Mouse (Mus musculus) heart, embryonic 11.5 days (tissue): Measurements from ENCODE around the gene Clec16a. TPM values are rescaled to one million over a fixed set of nuclear protein-coding genes. Genes with fewer than 3 reads are reported as not detected.

Experiments
- ATAC-seq: fragments of 200-750 bp; cut with Nextera tagmentation; replicated peaks from 2 replicates; pipeline ENCODE4 v1.8.0; 2017; ENCODE audit warnings: moderate library complexity; ENCODE audit not compliant: insufficient number of reproducible peaks, low FRiP score, low TSS enrichment
- H3K27ac ChIP-seq: fragments of 300-500 bp; sonication (generic); 2 replicates; pipeline ENCODE4 v1.5.1; 2014; ENCODE audit warnings: mild to moderate bottlenecking, low read depth, low read length
- H3K27me3 ChIP-seq: fragments of 300-500 bp; sonication (generic); 2 replicates; pipeline ENCODE4 v1.6.1; 2014; ENCODE audit warnings: mild to moderate bottlenecking, low read length, mixed read lengths; ENCODE audit not compliant: control insufficient read depth, insufficient read depth
- H3K36me3 ChIP-seq: fragments of 300-500 bp; sonication (generic); 2 replicates; pipeline ENCODE4 v1.6.1; 2014; ENCODE audit warnings: mild to moderate bottlenecking, low read length, moderate library complexity, mixed read lengths; ENCODE audit not compliant: control insufficient read depth, insufficient read depth
- H3K4me1 ChIP-seq: fragments of 300-500 bp; sonication (generic); 2 replicates; pipeline ENCODE4 v1.6.1; 2014; ENCODE audit warnings: low read length; ENCODE audit not compliant: control insufficient read depth, insufficient read depth
- H3K4me2 ChIP-seq: fragments of 300-500 bp; sonication (generic); 2 replicates; pipeline ENCODE4 v1.6.1; 2014; ENCODE audit warnings: mild to moderate bottlenecking, moderate library complexity
- H3K4me3 ChIP-seq: fragments of 300-500 bp; sonication (generic); 2 replicates; pipeline ENCODE4 v1.5.1; 2014; ENCODE audit warnings: low read depth, low read length
- H3K9ac ChIP-seq: fragments of 300-500 bp; sonication (generic); 2 replicates; pipeline ENCODE4 v1.6.1; 2014; ENCODE audit warnings: mild to moderate bottlenecking, low read depth, low read length, moderate library complexity
- H3K9me3 ChIP-seq: fragments of 300-500 bp; sonication (generic); replicated peaks from 2 replicates; pipeline ENCODE4 v1.6.1; 2016; ENCODE audit warnings: low read length; ENCODE audit not compliant: control insufficient read depth
- WGBS: fragments of 180-500 bp; shearing (Covaris S2); extraction: QIAGEN DNeasy Blood & Tissue Kit; methylation state at CpG from one replicate; pipeline ENCODE4 v1.1.7; 2014; ENCODE audit not compliant: insufficient replicate concordance; 5-methylcytosine and 5-hydroxymethylcytosine counted together
- polyA plus RNA-seq: library from polyadenylated mRNA; unstranded; fragments of >200 nt; fragmentation: Nextera tagmentation; extraction: Ambion mirVana; gene quantifications from 2 replicates; pipeline ENCODE4 v1.2.1, GENCODE M21; 2014

Clec16a gene
- polyA plus RNA-seq, 1 experiment from 2014 or later, result 39.1 TPM

- H3K4me1 ChIP-seq, result peaks cover 8% of the 10 kb centered on the region
- H3K27ac ChIP-seq, result no peak overlapping the region
- H3K9ac ChIP-seq, result no peak overlapping the region
- no peaks in the 10 kb centered on the region for H3K36me3 ChIP-seq
- H3K4me2 ChIP-seq, result no peak overlapping the region
- no peak for ATAC-seq
- H3K27me3 ChIP-seq, result no peaks in the 10 kb centered on the region
- H3K9me3 ChIP-seq, result no peaks in the 10 kb centered on the region
- no peak overlapping the region for H3K4me3 ChIP-seq
Observed at GRCm38 (mm10) chr16:10672490-10672889, 127.4 kb downstream of the Clec16a start.

- Histone ChIP-seq H3K27ac (no peak overlapping the region), H3K4me3 (no peak overlapping the region), H3K9ac (no peak overlapping the region), H3K36me3 (no peaks in the 10 kb centered on the region), H3K27me3 (no peaks in the 10 kb centered on the region), H3K4me1 (peaks cover 8% of the 10 kb centered on the region), H3K9me3 (no peaks in the 10 kb centered on the region), H3K4me2 (no peak overlapping the region)
- 0 out of 2 replicates have a peak, but pooled peaks have one; percentile 26 for ATAC-seq
- WGBS, result 28% methylated on average over 2 of the region's 2 CpGs
Observed at GRCm38 (mm10) chr16:10674020-10674419, 128.9 kb downstream of the Clec16a start.

- Histone ChIP-seq H3K4me3 (no peak overlapping the region), H3K27me3 (no peaks in the 10 kb centered on the region), H3K4me1 (peaks cover 8% of the 10 kb centered on the region), H3K9ac (no peak overlapping the region), H3K27ac (no peak overlapping the region), H3K36me3 (no peaks in the 10 kb centered on the region), H3K9me3 (no peaks in the 10 kb centered on the region), H3K4me2 (no peak overlapping the region)
- 76% methylated on average over 2 of the region's 2 CpGs for WGBS
- no peak for ATAC-seq
Observed at GRCm38 (mm10) chr16:10674957-10675356, 129.8 kb downstream of the Clec16a start.

GRCm38 (mm10) chr16:10675612-10676011, 130.5 kb downstream of the Clec16a start:
- H3K27me3 ChIP-seq, result no peaks in the 10 kb centered on the region
- H3K9ac ChIP-seq, result no peak overlapping the region
- 78% methylated on average over 1 of the region's 1 CpGs for WGBS
- peaks cover 8% of the 10 kb centered on the region for H3K4me1 ChIP-seq
- no peaks in the 10 kb centered on the region for H3K9me3 ChIP-seq
- no peak overlapping the region for H3K4me3 ChIP-seq
- H3K36me3 ChIP-seq, result no peaks in the 10 kb centered on the region
- no peak overlapping the region for H3K27ac ChIP-seq
- no peak overlapping the region for H3K4me2 ChIP-seq
- no peak for ATAC-seq

- no peaks in the 10 kb centered on the region for H3K27me3 ChIP-seq
- H3K9ac ChIP-seq, result no peak overlapping the region
- 26% methylated on average over 3 of the region's 3 CpGs for WGBS
- no peak for ATAC-seq
- no peak overlapping the region for H3K4me2 ChIP-seq
- no peak overlapping the region for H3K27ac ChIP-seq
- no peaks in the 10 kb centered on the region for H3K36me3 ChIP-seq
- H3K4me3 ChIP-seq, result no peak overlapping the region
- H3K4me1 ChIP-seq, result peaks cover 8% of the 10 kb centered on the region
- no peaks in the 10 kb centered on the region for H3K9me3 ChIP-seq
Observed at GRCm38 (mm10) chr16:10676461-10677066, 131.4 kb downstream of the Clec16a start.

GRCm38 (mm10) chr16:10682521-10682920, 137.4 kb downstream of the Clec16a start:
- no peak for ATAC-seq
- peaks cover 6% of the 10 kb centered on the region; the same call in 1 of the 2 replicates for H3K4me1 ChIP-seq
- no peaks in the 10 kb centered on the region for H3K27me3 ChIP-seq
- no peak overlapping the region for H3K4me3 ChIP-seq
- H3K9ac ChIP-seq, result no peak overlapping the region
- WGBS, result 86% methylated on average over 2 of the region's 2 CpGs
- no peaks in the 10 kb centered on the region for H3K36me3 ChIP-seq
- H3K27ac ChIP-seq, result no peak overlapping the region
- no peaks in the 10 kb centered on the region for H3K9me3 ChIP-seq
- no peak overlapping the region for H3K4me2 ChIP-seq

- no peak overlapping the region for H3K9ac ChIP-seq
- no peak overlapping the region for H3K4me3 ChIP-seq
- no peaks in the 10 kb centered on the region for H3K9me3 ChIP-seq
- no peaks in the 10 kb centered on the region for H3K36me3 ChIP-seq
- no peak overlapping the region for H3K27ac ChIP-seq
- ATAC-seq, result no peak
- peaks cover 6% of the 10 kb centered on the region; the same call in 1 of the 2 replicates for H3K4me1 ChIP-seq
- WGBS, result 63% methylated on average over 8 of the region's 8 CpGs
- H3K4me2 ChIP-seq, result no peak overlapping the region
- H3K27me3 ChIP-seq, result no peaks in the 10 kb centered on the region
Observed at GRCm38 (mm10) chr16:10683193-10684000, 138.3 kb downstream of the Clec16a start.

GRCm38 (mm10) chr16:10689748-10690318, 144.7 kb downstream of the Clec16a start:
- peaks cover 20% of the 10 kb centered on the region for H3K4me1 ChIP-seq
- H3K4me2 ChIP-seq, result peak overlapping the region; percentile 16; the same call in 1 of the 2 replicates
- H3K27me3 ChIP-seq, result no peaks in the 10 kb centered on the region
- ATAC-seq, result peak; percentile 80
- no peaks in the 10 kb centered on the region for H3K9me3 ChIP-seq
- H3K9ac ChIP-seq, result no peak overlapping the region
- no peak overlapping the region for H3K4me3 ChIP-seq
- no peaks in the 10 kb centered on the region for H3K36me3 ChIP-seq
- 42% methylated on average over 6 of the region's 6 CpGs for WGBS
- peak overlapping the region; percentile 78 for H3K27ac ChIP-seq
